Mouse (Mus musculus) CH12.LX (cell line): ENCODE data around the gene AC134908.4. TPM values are rescaled to one million over a fixed set of nuclear protein-coding genes. Genes with fewer than 3 reads are reported as not detected.

Experiments used
- DNase-seq: peaks from one replicate; pipeline ENCODE4 v3.0.0-alpha.2; 2013; ENCODE audit errors: extremely low read depth
- H3K27ac ChIP-seq: 2 replicates; pipeline ENCODE4 v1.5.1; 2012; ENCODE audit warnings: low read depth, mild to moderate bottlenecking, control low read depth, moderate library complexity; ENCODE audit not compliant: insufficient read depth
- H3K27me3 ChIP-seq: replicated peaks from 2 replicates; pipeline ENCODE3; 2012; ENCODE audit warnings: inconsistent platforms
- H3K36me3 ChIP-seq, 2 experiments: replicated peaks in 1 of 2; 2 replicates each; pipeline versions ENCODE3 to v1.6.1; 2012; ENCODE audit warnings: inconsistent platforms in 1 of 2, low read length in 1 of 2, mild to moderate bottlenecking in 1 of 2, mixed read lengths in 1 of 2, moderate library complexity in 1 of 2; ENCODE audit not compliant: control insufficient read depth in 1 of 2, insufficient read depth in 1 of 2
- H3K4me1 ChIP-seq, 2 experiments: 2 replicates each; pipeline ENCODE4 v1.6.1; 2012; ENCODE audit warnings: inconsistent platforms in 1 of 2, moderate library complexity in 1 of 2; ENCODE audit not compliant: insufficient read depth in 2 of 2, control insufficient read depth in 1 of 2
- H3K4me2 ChIP-seq: 2 replicates; pipeline ENCODE4 v1.6.1; 2012; ENCODE audit warnings: low read depth, mild to moderate bottlenecking, control low read depth; ENCODE audit not compliant: poor library complexity, insufficient read depth, severe bottlenecking
- H3K4me3 ChIP-seq, 3 experiments: fragments of 150-350 bp in 1 of 3; sonication (generic) in 1 of 3; replicated peaks in 1 of 3; 2 replicates each; pipeline versions ENCODE3 to v1.5.1; 2011 to 2012; ENCODE audit warnings: low read depth in 2 of 3, low read length in 2 of 3, mild to moderate bottlenecking in 2 of 3, moderate library complexity in 2 of 3, control low read depth in 1 of 3, improper control_type of control experiment in 1 of 3, inconsistent platforms in 1 of 3, mixed read lengths in 1 of 3; ENCODE audit not compliant: poor library complexity in 1 of 3
- H3K79me2 ChIP-seq: replicated peaks from 2 replicates; pipeline ENCODE4 v1.6.1; 2012; ENCODE audit warnings: mild to moderate bottlenecking, moderate library complexity; ENCODE audit not compliant: control insufficient read depth, poor library complexity, insufficient read depth, severe bottlenecking; ENCODE audit errors: extremely low read depth
- H3K9ac ChIP-seq: 2 replicates; pipeline ENCODE4 v1.6.1; 2012; ENCODE audit warnings: low read depth, mild to moderate bottlenecking, control low read depth, moderate library complexity; ENCODE audit not compliant: insufficient read depth
- H3K9me3 ChIP-seq: replicated peaks from 2 replicates; pipeline ENCODE3; 2012; ENCODE audit warnings: low read length, inconsistent platforms, mixed read lengths
- CHD1 ChIP-seq: IDR thresholded peaks from 2 replicates; pipeline ENCODE4 v1.6.1; 2012; ENCODE audit warnings: low read depth, low read length, improper control_type of control experiment, inconsistent platforms
- CTCF ChIP-seq, 2 experiments: IDR thresholded peaks in 1 of 2; conservative IDR thresholded peaks in 1 of 2; 2 replicates each; pipeline ENCODE4 v1.5.1; 2011 to 2012; ENCODE audit warnings: low read depth in 2 of 2, low read length in 2 of 2, improper control_type of control experiment in 1 of 2, inconsistent platforms in 1 of 2, mild to moderate bottlenecking in 1 of 2, moderate library complexity in 1 of 2
- ETS1 ChIP-seq: conservative IDR thresholded peaks from 2 replicates; pipeline ENCODE4 v1.6.1; 2012; ENCODE audit warnings: low read depth, mild to moderate bottlenecking, inconsistent platforms, low read length, improper control_type of control experiment, moderate library complexity
- HCFC1 ChIP-seq: IDR thresholded peaks from 2 replicates; pipeline ENCODE4 v1.6.1; 2012; ENCODE audit warnings: low read depth, mild to moderate bottlenecking, inconsistent platforms, low read length, improper control_type of control experiment
- JUN ChIP-seq: IDR thresholded peaks from 2 replicates; pipeline ENCODE4 v1.6.1; 2011; ENCODE audit warnings: low read depth, mild to moderate bottlenecking, low read length, improper control_type of control experiment, moderate library complexity; ENCODE audit not compliant: insufficient read depth
- PAX5 ChIP-seq: IDR thresholded peaks from 2 replicates; pipeline ENCODE4 v1.6.1; 2012; ENCODE audit warnings: low read length, inconsistent platforms, mixed read lengths
- POLR2A ChIP-seq: IDR thresholded peaks from 2 replicates; pipeline ENCODE4 v1.6.1; 2011; ENCODE audit warnings: low read depth, mild to moderate bottlenecking, improper control_type of control experiment, low read length
- POLR2AphosphoS2 ChIP-seq: IDR thresholded peaks from 2 replicates; pipeline ENCODE4 v1.6.1; 2011; ENCODE audit warnings: low read depth, low read length, improper control_type of control experiment
- RAD21 ChIP-seq: IDR thresholded peaks from 2 replicates; pipeline ENCODE4 v1.6.1; 2011; ENCODE audit warnings: low read depth, mild to moderate bottlenecking, low read length, improper control_type of control experiment, moderate library complexity
- RCOR1 ChIP-seq: conservative IDR thresholded peaks from 2 replicates; pipeline ENCODE4 v1.6.1; 2012; ENCODE audit warnings: low read depth, mild to moderate bottlenecking, inconsistent platforms, low read length, improper control_type of control experiment
- TCF12 ChIP-seq: IDR thresholded peaks from 2 replicates; pipeline ENCODE4 v1.6.1; 2014; ENCODE audit warnings: low read depth, mild to moderate bottlenecking, inconsistent platforms, low read length, improper control_type of control experiment
- USF1 ChIP-seq: IDR thresholded peaks from 2 replicates; pipeline ENCODE4 v1.6.1; 2014; ENCODE audit warnings: low read depth, mild to moderate bottlenecking, inconsistent platforms, low read length, improper control_type of control experiment
- ZKSCAN1 ChIP-seq: IDR thresholded peaks from 2 replicates; pipeline ENCODE4 v1.6.1; 2012; ENCODE audit warnings: low read depth, inconsistent platforms, low read length, improper control_type of control experiment, borderline replicate concordance
- ZMIZ1 ChIP-seq: IDR thresholded peaks from 2 replicates; pipeline ENCODE4 v1.6.1; 2012; ENCODE audit warnings: low read depth, mild to moderate bottlenecking, inconsistent platforms, low read length, improper control_type of control experiment
- dilution Hi-C: fragments of 300-500 bp; cut with MboI; formaldehyde crosslinking; loops from 2 replicates; pipeline ENCODE4 v1.14.3; 2020; ENCODE audit warnings: low sequenced_read_pairs; ENCODE audit not compliant: extremely low pct_unique_long_range_greater_than_20kb, extremely low pct_ligation_motif_present
- in situ Hi-C: fragments of 300-500 bp; cut with MboI; formaldehyde crosslinking; loops from 3 replicates; pipeline ENCODE4 v1.14.3; 2019; ENCODE audit warnings: low sequenced_read_pairs, low pct_ligation_motif_present, low pct_unique_long_range_greater_than_20kb, mixed read lengths
- polyA plus RNA-seq: library from polyadenylated mRNA; unstranded; fragments of >175 nt; gene quantifications from 2 replicates; pipeline ENCODE4 v1.2.1, GENCODE M21; 2012; ENCODE audit warnings: low read depth; ENCODE audit not compliant: insufficient read length
- total RNA-seq, 2 experiments: library from RNA; depleted of rRNA; stranded (reverse); fragments of 300-350 nt in 1 of 2; fragments of >200 nt in 1 of 2; gene quantifications; 2 replicates each; pipeline ENCODE4 v1.2.3; 2012 to 2014

AC134908.4 gene
- total and polyA plus RNA-seq, 3 experiments, result not detected

- Histone ChIP-seq H3K27ac (no peak within 1 kb of the TSS), H3K4me3 (no peak within 1 kb of the TSS), H3K9ac (no peak within 1 kb of the TSS), H3K4me1 (no peaks in the 10 kb centered on the region), H3K27me3 (peaks cover 74% of the 10 kb centered on the region), H3K9me3 (no peaks in the 10 kb centered on the region), H3K79me2 (no peaks in the 10 kb centered on the region), H3K4me2 (no peak within 1 kb of the TSS), H3K36me3 (no peaks in the 10 kb centered on the region)
- no peak for DNase-seq
- in situ Hi-C loops (no loop called here), dilution Hi-C loops (no loop called here)
- TF ChIP-seq RCOR1, result no peak
- peak in 1 of 2 experiments; percentile 0; a peak in 1 of 4 replicates for TF ChIP-seq CTCF (conservative IDR thresholded peaks at IDR 0.05 in 1 of 2, IDR thresholded peaks at IDR 0.05 in 1 of 2; ENCODE audit: low read depth in 2 of 2, low read length in 2 of 2)
Measured at GRCm38 (mm10) chr17:25808789-25809605, 13.5 kb upstream of the AC134908.4 start, which contains the start of gene Fbxl16. Gene Fbxl16, plus strand, starts transcription at chr17:25809085.

DNA sequence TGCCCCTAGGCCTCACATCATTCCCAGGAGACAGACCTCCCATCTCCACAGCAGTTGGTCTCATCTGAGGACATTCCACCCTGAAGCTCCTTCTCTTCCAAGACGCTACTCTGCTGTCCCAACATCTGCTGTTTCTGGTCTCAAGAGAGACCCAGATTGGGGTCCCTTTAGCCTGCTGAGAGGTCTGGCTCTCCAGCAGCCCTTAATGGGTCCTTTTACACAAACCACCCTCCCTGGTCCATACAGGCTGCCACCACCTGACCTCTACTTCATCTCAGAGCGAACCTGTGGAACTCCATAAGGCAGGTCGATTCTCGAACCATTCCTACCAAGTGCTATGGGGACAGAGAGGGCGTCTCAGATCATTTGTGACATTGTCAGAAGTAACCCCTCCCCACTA is 12.6 kb upstream of the AC134908.4 start:
- in situ Hi-C loops, result no loop called here
- Histone ChIP-seq H3K27me3 (peaks cover 74% of the 10 kb centered on the region), H3K4me2 (no peak overlapping the region), H3K36me3 (no peaks in the 10 kb centered on the region), H3K4me3 (no peak overlapping the region), H3K79me2 (no peaks in the 10 kb centered on the region), H3K9ac (no peak overlapping the region), H3K4me1 (0 out of 4 replicates have a peak, but pooled peaks cover 0 to 3% of the 10 kb centered on the region in 2 experiments), H3K9me3 (no peaks in the 10 kb centered on the region), H3K27ac (no peak overlapping the region)
- dilution Hi-C loops, result no loop called here
- TF ChIP-seq POLR2AphosphoS2 (no peak), TCF12 (no peak), PAX5 (no peak), ZMIZ1 (no peak), RAD21 (no peak), POLR2A (no peak), ZKSCAN1 (no peak), CHD1 (no peak), CTCF (conservative IDR thresholded peaks at IDR 0.05 in 1 of 2, IDR thresholded peaks at IDR 0.05 in 1 of 2; ENCODE audit: low read depth in 2 of 2, low read length in 2 of 2) (no peak), USF1 (no peak), JUN (no peak), HCFC1 (no peak), ETS1 (no peak)
- DNase-seq, result no peak
